Mouse (Mus musculus) adrenal gland, adult 10 weeks (tissue): ENCODE results near the gene Ngrn. TPM values are rescaled to one million over a fixed set of nuclear protein-coding genes. Genes with fewer than 3 reads are reported as not detected.

Experiments used
- polyA plus RNA-seq: library from polyadenylated mRNA; stranded (reverse); fragments of 350-450 nt; fragmentation: Illumina TruSeq; extraction: RNeasy Lipid Tissue Mini Kit (QIAGEN cat#74804); gene quantifications from one replicate; pipeline ENCODE4 v1.2.3, GENCODE M21; 2014; ENCODE audit warnings: low read depth, low replicate concordance

Ngrn gene
- 23.7 TPM for polyA plus RNA-seq

GRCm38 (mm10) chr7:80260625-80261371 lies at the start of gene Ngrn:
Gene Ngrn, plus strand, starts transcription at chr7:80261215.

DNA sequence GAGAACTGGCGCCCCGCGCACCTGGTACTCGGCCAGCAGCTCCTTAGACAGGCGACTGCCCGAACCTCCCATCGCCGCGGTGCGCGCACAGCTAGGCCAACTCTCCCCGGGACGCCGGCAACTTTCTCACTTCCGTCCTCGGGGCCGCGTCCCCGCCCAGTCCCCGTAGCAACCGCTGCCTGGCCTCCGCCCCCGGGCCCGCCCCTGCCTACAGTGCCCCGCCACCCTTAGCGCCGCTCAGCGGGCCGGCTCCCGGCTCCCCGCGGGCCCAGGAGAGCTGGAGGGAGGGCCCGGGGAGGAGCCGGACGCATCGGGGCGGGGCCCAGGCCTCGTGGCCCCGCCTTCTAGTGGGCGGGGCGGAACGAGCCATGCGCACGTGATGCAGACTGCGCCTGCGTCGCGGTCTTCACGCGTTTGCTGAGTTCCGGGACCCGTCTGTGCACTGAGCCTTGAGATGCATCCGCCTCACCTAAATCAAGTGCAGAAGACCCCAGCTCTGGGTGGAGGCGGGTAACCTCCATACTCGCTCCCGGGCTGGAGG lies 28.5 kb upstream of the Ngrn start, which contains the start of the genes Cib1 and Gdpgp1:
Gene Cib1 (minus strand): TSS at position 325 of the 541 bp plus-strand sequence.
Gene Gdpgp1 (plus strand): TSS at position 377 of the 541 bp plus-strand sequence.

DNA sequence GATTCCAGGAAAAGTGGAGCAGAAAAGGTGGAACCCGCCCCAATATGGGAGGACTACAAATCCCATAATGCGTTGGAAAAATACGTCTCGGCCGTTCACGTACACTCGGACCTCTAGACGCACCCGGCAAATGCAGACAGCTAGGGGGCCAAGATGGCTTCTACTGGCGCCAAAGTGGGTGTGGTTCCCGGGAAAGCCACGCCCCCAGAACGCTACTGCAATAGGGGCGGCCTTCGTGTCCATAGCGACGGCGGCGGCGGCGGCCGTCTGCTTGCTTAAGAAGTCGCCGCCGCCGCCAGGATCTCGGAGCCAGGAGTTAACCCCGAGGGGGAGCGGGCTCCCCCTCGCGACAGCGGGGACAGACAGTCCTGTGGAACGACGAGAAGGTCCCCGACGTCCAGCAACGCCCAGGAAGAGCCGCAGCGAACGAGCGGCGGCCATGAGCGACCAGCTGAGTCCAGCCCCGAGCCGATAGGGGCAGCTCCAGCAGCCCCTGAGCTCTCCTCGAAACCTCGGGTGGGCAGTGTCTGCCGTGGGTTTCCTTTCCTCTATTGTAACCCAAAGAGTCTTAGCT lies 14.8 kb upstream of the Ngrn start, which contains the start of gene Ttll13:
Gene Ttll13 (plus strand): TSS at position 229 of the 574 bp plus-strand sequence.

GRCm38 (mm10) chr7:80268897-80269750 lies 8.1 kb downstream of the Ngrn start, which contains the start of gene Vps33b:
Gene Vps33b, plus strand, starts transcription at chr7:80269649.

DNA sequence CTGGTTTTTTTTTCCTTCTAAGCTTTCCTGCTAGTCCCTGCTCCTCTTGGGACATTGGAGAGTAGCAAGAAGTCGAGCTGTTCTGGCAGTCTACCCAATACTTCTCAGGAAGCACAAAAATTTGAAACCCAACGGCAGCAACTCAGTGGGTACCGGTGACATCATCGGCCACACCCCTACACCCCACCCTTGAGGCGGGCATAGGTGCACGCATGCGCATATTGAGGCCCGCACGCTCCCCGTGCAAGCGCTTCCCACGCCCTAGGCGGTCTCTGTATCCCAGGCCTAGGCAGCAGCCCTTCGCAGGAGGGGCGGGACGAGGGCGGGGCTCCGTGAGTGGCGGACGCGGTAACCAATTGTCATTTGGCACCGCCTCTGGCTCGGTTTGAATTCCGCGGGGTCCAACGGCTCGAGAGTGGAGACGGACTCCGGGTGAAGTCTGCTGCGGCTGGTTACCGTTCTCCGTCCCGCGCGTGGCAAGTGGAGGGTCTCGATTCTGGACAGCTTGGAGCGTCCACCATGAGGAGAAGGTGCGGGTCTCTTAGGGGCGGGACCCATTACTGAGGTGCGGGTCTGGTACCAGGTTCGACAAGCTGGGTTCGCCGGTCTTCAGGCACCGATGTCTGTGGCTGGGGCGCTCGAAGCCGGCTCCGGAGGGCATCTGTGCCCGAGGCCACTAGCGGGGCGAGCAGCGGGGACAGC lies 33.2 kb downstream of the Ngrn start, which contains the start of gene Prc1:
Gene Prc1 (plus strand): TSS at position 389 of the 702 bp plus-strand sequence.

Other genes with a start within 250 kb of the Ngrn start
- 0.87 TPM for gene Zfp710, start 236.4 kb upstream of the Ngrn start, polyA plus RNA-seq
- gene Idh2, start 145.8 kb upstream of the Ngrn start, polyA plus RNA-seq = 7.8 TPM
- 2.3 TPM for gene Sema4b, start 74.4 kb upstream of the Ngrn start, polyA plus RNA-seq
- gene Cib1, start 28.4 kb upstream of the Ngrn start, polyA plus RNA-seq = 10.9 TPM
- gene Gdpgp1, start 28.4 kb upstream of the Ngrn start, polyA plus RNA-seq = 2.7 TPM
- 0.41 TPM for gene Ttll13, start 14.8 kb upstream of the Ngrn start, polyA plus RNA-seq
- 11.4 TPM for gene Vps33b, start 8.4 kb downstream of the Ngrn start, polyA plus RNA-seq
- 22.4 TPM for gene Prc1, start 33.2 kb downstream of the Ngrn start, polyA plus RNA-seq
- 3.4 TPM for gene Rccd1, start 63.2 kb downstream of the Ngrn start, polyA plus RNA-seq
- 6.8 TPM for gene Unc45a, start 79.8 kb downstream of the Ngrn start, polyA plus RNA-seq
- 17.2 TPM for gene Hddc3, start 81.9 kb downstream of the Ngrn start, polyA plus RNA-seq
- 51.8 TPM for gene Man2a2, start 110.2 kb downstream of the Ngrn start, polyA plus RNA-seq
- gene Fes, start 126.7 kb downstream of the Ngrn start, polyA plus RNA-seq = 0.23 TPM
- 4.5 TPM for gene Furin, start 144.2 kb downstream of the Ngrn start, polyA plus RNA-seq